Mouse (Mus musculus): Measurements from ENCODE around the gene N4bp3.

N4bp3 gene

DNA sequence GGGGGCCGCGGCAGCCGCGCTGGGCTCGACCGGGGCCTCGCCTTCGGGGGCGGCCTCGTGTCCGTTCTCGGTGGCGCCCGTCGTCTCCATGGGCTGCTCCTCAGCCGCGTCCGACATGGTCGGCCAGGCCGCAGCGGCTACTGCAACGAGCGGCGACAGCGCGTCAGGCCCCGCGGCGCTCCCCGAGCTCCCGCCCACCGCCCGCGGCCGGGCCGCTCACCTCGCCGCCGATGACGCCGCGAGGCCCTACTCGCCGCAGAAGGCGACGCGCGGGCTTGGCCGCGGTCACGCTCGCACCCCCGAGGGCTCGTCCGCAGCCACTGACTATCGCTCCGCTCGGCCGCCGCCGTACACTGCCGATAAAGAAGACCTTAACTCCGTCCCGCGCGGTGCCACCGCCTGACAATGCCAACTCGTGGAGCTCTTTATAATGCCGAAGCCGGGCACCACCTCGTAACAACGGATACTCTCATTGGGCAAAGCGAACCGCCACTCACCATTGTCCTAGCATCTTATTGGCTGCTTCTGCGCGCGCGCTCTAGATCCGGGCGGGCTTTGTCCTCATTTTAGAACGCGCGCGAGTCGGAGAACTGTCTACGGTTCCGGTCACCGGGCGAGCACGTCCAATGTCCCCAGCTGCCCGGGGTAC, 44.1 kb downstream of the N4bp3 start, which contains the start of gene Hnrnpab:
Hnrnpab (minus strand) TSS at position 401 of the 649 bp plus-strand sequence.
- in situ Hi-C loops (cut with MboI, MseI) = no loop called here

DNA sequence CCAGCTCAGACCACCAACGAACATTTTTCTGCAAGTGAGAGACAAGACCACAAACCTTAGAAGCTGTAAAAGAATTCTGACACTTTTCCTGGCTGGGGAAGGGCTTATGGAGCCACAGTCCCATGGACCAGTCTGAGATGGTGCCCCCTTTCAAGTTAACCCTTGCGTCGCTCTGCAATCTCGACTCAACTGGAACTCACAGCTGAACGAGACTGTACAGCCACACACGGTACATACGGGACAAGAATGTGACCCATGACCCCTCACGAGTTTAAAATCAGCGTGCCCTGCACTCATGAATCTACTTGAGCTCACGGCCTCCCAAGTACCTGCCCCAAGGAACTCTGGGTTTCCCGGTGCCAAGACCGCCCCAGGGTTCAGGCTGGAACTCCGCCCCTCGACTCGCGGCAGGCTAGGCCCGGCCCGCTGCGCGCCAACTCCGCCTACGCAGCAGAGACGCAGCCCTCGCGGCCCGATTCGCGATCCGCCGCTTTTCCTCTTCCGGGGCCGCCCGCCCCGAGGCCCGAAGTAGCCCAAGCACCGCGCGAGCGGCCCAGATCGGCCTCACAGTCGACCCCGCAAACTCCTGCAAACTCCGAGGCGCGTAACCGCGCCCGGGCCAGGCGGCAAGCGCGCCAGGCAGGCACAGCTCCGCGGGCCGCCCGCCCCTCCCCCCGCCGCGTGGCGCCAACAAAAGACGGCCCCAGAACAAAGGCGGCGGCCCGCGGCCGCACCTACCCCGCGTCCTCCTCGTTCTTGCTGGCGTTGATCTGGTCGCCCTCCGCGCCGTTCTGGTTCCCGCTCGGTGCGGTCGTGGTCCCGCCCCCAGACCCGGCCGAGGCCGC, 44.8 kb downstream of the N4bp3 start:
- in situ Hi-C loops (cut with MboI, MseI) = no loop called here

DNA sequence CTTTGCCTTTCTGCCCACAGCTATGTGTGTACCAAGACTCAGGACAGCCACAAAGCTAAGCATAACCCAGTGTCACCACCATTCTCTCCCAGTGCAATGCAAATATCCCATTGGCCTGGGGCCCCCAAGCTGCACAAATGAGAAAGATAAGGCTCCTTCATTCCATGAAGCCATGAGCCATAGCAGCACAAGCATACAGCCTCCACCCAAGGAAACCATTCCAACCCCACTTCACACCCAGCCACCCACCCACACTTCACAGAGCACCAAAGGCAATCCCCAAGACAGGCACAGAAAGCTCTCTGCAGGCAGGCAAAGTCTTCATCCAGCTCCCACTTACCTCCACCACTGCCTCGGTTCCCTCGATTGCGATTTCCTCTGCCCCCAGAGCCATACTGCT, 48.4 kb downstream of the N4bp3 start:
- in situ Hi-C loops (cut with MboI, MseI) = no loop called here

DNA sequence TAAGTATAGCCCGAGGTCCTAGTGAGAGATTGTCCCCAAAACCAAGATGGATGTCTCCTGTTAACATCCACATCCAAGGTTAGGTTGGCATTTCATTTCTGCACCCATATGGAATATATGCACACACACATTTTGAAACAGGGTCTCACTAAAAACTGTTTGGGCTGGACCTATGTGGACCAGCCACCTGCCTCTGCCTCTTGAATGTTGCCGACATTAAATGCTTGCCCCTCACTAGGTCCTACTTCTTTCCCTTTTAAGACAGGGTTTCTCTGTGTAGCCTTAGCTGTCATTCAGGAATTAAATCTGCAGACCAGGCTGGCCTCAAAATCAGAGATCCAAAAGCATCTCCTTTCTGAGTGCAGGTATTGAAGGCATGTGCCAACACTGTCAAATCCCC, 53.1 kb downstream of the N4bp3 start:
- in situ Hi-C loops (cut with MboI, MseI) = no loop called here

DNA sequence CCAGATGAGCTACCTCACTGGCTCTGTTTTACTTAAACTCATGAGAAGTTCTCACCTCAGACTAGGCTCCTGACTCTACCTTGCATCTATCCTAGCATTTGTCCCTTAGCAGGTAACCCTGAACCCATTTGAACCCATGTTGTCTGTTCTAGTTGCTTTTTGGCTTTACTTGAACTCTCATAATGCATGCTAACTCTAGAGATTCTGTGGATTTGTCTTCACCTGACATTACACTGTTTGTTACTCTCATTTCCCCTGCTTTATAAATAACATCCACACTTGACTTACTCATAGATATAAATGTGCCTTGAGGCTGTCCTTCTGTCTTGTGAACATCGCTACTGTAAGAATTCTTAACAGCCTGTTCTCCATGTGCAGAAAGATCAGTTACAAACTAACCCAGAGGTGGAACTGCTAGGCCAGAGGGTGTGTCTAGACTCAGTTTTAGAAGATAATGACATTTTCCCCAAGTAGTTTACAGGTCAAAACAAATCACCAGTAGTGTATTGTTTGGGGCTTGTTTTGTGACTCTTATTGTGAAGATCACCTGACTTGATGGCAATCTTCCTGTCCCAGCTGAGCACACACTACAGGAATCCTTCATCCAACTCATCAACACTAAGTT, 55.1 kb downstream of the N4bp3 start:
- in situ Hi-C loops (cut with MboI, MseI) = no loop called here

DNA sequence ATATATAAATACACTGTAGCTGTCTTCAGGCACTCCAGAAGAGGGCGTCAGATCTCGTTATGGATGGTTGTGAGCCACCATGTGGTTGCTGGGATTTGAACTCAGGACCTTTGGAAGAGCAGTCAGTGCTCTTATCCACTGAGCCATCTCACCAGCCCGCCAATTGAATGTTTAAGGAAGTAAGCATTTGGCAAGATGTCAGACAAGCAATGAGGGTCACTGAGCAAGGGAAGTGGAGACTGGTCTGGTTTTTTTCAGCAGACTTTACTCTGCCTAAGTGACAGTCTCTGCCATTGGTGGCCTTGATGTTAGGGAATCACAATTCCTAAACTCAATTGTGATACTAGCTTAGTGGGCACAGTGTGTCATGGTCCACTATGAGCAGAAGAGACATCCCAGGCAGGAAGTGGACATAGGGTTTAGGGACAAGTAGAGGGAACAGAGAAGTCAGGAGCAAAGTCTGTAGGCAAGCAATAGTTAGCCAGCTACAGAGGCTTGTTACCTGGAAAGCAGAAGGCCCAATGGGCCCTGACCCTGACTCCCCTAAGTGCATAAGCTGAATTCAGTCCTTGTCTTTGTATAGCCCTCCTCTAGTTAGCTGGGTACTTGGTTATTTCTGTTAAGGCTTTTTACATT, 55.8 kb downstream of the N4bp3 start:
- in situ Hi-C loops (cut with MboI, MseI) = no loop called here

DNA sequence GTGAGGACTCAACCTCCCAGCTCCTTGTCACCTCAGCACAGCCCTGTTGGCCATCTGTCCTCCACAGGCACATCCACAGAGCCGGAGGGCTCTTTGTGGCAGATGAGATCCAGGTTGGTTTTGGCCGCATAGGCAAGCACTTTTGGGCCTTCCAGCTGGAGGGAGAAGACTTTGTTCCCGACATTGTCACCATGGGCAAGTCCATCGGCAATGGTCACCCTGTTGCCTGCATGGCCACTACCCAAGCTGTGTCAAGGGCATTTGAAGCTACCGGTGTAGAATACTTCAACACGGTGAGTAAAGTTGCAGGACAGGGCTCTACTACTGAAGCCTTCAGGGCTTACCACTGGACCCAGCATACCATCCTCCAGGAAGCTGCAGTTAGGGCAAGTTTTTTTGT, 56.8 kb downstream of the N4bp3 start:
- in situ Hi-C loops (cut with MboI, MseI) = no loop called here

DNA sequence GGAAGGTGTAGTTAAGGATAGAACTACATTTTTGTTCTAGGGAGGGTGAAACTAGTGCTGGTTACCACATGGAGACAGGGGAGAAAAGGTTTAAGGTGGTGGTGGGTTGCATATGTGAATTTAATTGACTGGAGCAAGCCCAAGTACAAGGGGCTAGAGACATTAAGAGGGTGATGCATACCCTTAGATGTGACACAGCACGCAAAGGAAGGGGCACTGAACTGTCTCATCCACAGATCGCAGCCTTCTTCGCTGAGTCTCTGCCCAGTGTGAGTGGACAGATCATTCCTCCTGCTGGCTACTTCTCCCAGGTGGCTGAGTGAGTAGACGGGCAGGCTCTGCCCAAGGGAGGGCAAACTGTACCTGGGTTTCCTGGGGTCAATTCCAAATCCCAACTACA, 57.3 kb downstream of the N4bp3 start:
- in situ Hi-C loops (cut with MboI, MseI) = no loop called here

Data from T-helper 17 cell (primary cell).